Mouse (Mus musculus) forebrain, postnatal 0 days (tissue): Measurements from ENCODE around the gene Glb1l2. TPM values are rescaled to one million over a fixed set of nuclear protein-coding genes. Genes with fewer than 3 reads are reported as not detected.

Source experiments
- ATAC-seq: fragments of 200-750 bp; cut with Nextera tagmentation; 2 replicates; pipeline ENCODE4 v1.8.0; 2017; ENCODE audit warnings: mild to moderate bottlenecking, moderate library complexity
- DNase-seq: peaks from one replicate; pipeline ENCODE4 v3.0.0-alpha.2; 2015
- H3K27ac ChIP-seq: fragments of 300-500 bp; sonication (generic); 2 replicates; pipeline ENCODE4 v1.5.1; 2014; ENCODE audit warnings: low read depth, mild to moderate bottlenecking, antibody characterized with exemption, low read length, moderate library complexity, mixed read lengths
- H3K27me3 ChIP-seq: fragments of 300-500 bp; sonication (generic); 2 replicates; pipeline ENCODE4 v1.6.1; 2014; ENCODE audit warnings: mild to moderate bottlenecking, low read length, mixed read lengths; ENCODE audit not compliant: insufficient read depth
- H3K36me3 ChIP-seq: fragments of 300-500 bp; sonication (generic); 2 replicates; pipeline ENCODE4 v1.6.1; 2014; ENCODE audit warnings: mild to moderate bottlenecking, moderate library complexity; ENCODE audit not compliant: insufficient read depth
- H3K4me1 ChIP-seq: fragments of 300-500 bp; sonication (generic); 2 replicates; pipeline ENCODE4 v1.6.1; 2014; ENCODE audit warnings: antibody characterized with exemption; ENCODE audit not compliant: insufficient read depth
- H3K4me2 ChIP-seq: fragments of 300-500 bp; sonication (generic); 2 replicates; pipeline ENCODE4 v1.6.1; 2014; ENCODE audit warnings: low read depth, mild to moderate bottlenecking, moderate library complexity
- H3K4me3 ChIP-seq: fragments of 300-500 bp; sonication (generic); 2 replicates; pipeline ENCODE4 v1.5.1; 2014; ENCODE audit warnings: low read depth, low read length, mixed read lengths
- H3K9ac ChIP-seq: fragments of 300-500 bp; sonication (generic); 2 replicates; pipeline ENCODE4 v1.6.1; 2014; ENCODE audit warnings: mild to moderate bottlenecking
- H3K9me3 ChIP-seq: fragments of 300-500 bp; sonication (generic); 2 replicates; pipeline ENCODE4 v1.6.1; 2016; ENCODE audit warnings: low read length
- CTCF ChIP-seq: sonication (generic); IDR thresholded peaks from 2 replicates; pipeline ENCODE4 v1.5.1; 2016; ENCODE audit warnings: antibody characterized with exemption, control low read depth, low read depth
- WGBS: fragments of 180-500 bp; shearing (Covaris S2); extraction: QIAGEN DNeasy Blood & Tissue Kit; methylation state at CpG from one replicate; pipeline ENCODE4 v1.1.7; 2014; 5-methylcytosine and 5-hydroxymethylcytosine counted together
- polyA plus RNA-seq: library from polyadenylated mRNA; unstranded; fragments of >200 nt; fragmentation: Nextera tagmentation; extraction: Ambion mirVana; gene quantifications from 2 replicates; pipeline ENCODE4 v1.2.1, GENCODE M21; 2015
- total RNA-seq: library from RNA; depleted of rRNA; stranded (reverse); fragments of >200 nt; gene quantifications from 2 replicates; pipeline ENCODE4 v1.2.3, GENCODE M21; 2014

Gene Glb1l2
- total and polyA plus RNA-seq, 2 experiments from 2014 or later: 1.9 to 2.9 TPM

GRCm38 (mm10) chr9:26762477-26762876, 43.8 kb downstream of the Glb1l2 start:
- no peak for TF ChIP-seq CTCF
- 78% methylated on average over 6 of the region's 6 CpGs for WGBS
- no peaks in the 10 kb centered on the region for H3K4me1 ChIP-seq
- no peak overlapping the region for H3K9ac ChIP-seq
- no peaks in the 10 kb centered on the region for H3K9me3 ChIP-seq
- no peaks in the 10 kb centered on the region for H3K27me3 ChIP-seq
- H3K36me3 ChIP-seq: peaks cover 12% of the 10 kb centered on the region
- DNase-seq (no peak), ATAC-seq (no peak)
- no peak overlapping the region for H3K4me2 ChIP-seq
- H3K27ac ChIP-seq: no peak overlapping the region
- no peak overlapping the region for H3K4me3 ChIP-seq

- Histone ChIP-seq H3K4me2 (no peak overlapping the region), H3K9ac (no peak overlapping the region), H3K27me3 (no peaks in the 10 kb centered on the region), H3K4me1 (no peaks in the 10 kb centered on the region), H3K36me3 (peaks cover 30% of the 10 kb centered on the region), H3K9me3 (no peaks in the 10 kb centered on the region), H3K4me3 (no peak overlapping the region), H3K27ac (no peak overlapping the region)
- DNase-seq (no peak), ATAC-seq (no peak)
- TF ChIP-seq CTCF: no peak
- WGBS: 60% methylated on average over 5 of the region's 5 CpGs
Measured at GRCm38 (mm10) chr9:26760576-26760975, 45.7 kb downstream of the Glb1l2 start.

- Histone ChIP-seq H3K4me1 (no peaks in the 10 kb centered on the region), H3K27me3 (no peaks in the 10 kb centered on the region), H3K9me3 (no peaks in the 10 kb centered on the region), H3K27ac (no peak overlapping the region), H3K36me3 (peaks cover 34% of the 10 kb centered on the region), H3K4me2 (no peak overlapping the region), H3K9ac (no peak overlapping the region), H3K4me3 (no peak overlapping the region)
- ATAC-seq: peak; percentile 84
- TF ChIP-seq CTCF: peak; percentile 76
- DNase-seq: peak; percentile 75
- 27% methylated on average over 9 of the region's 9 CpGs for WGBS
Measured at GRCm38 (mm10) chr9:26760081-26760480, 46.2 kb downstream of the Glb1l2 start.

DNA sequence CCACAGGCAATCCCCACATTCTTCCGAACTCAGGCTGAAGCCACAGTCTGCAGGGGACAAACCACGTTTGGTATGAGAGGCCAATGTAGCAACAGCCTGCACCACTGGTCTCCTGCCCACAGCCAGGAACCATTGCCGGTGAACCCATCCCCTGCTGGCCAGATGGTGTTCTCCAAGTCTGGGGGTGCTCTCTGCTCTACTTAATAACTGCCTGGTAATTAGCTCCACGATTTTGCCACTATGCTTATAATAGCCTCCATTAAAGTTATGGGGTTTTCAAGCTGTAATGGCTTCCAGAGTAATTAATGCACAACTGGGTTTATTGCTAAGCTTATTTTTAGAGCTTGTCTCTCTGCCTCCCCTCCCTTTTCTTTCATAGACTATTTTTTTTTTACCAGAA, 57.4 kb downstream of the Glb1l2 start:
- Histone ChIP-seq H3K9me3 (no peaks in the 10 kb centered on the region), H3K27ac (no peak overlapping the region), H3K4me2 (no peak overlapping the region), H3K9ac (no peak overlapping the region), H3K4me3 (no peak overlapping the region), H3K4me1 (no peaks in the 10 kb centered on the region), H3K36me3 (peaks cover 18% of the 10 kb centered on the region), H3K27me3 (no peaks in the 10 kb centered on the region)
- TF ChIP-seq CTCF: no peak
- 66% methylated on average over 4 of the region's 4 CpGs for WGBS
- no peak for ATAC-seq
- DNase-seq: no peak

- Histone ChIP-seq H3K4me2 (no peak overlapping the region), H3K27ac (no peak overlapping the region), H3K9ac (no peak overlapping the region), H3K4me3 (no peak overlapping the region), H3K27me3 (no peaks in the 10 kb centered on the region), H3K36me3 (peaks cover 14% of the 10 kb centered on the region), H3K4me1 (no peaks in the 10 kb centered on the region), H3K9me3 (no peaks in the 10 kb centered on the region)
- TF ChIP-seq CTCF: no peak
- DNase-seq: no peak
- 9% methylated on average over 4 of the region's 4 CpGs for WGBS
- no peak for ATAC-seq
Measured at GRCm38 (mm10) chr9:26747121-26747520, 59.1 kb downstream of the Glb1l2 start.

DNA sequence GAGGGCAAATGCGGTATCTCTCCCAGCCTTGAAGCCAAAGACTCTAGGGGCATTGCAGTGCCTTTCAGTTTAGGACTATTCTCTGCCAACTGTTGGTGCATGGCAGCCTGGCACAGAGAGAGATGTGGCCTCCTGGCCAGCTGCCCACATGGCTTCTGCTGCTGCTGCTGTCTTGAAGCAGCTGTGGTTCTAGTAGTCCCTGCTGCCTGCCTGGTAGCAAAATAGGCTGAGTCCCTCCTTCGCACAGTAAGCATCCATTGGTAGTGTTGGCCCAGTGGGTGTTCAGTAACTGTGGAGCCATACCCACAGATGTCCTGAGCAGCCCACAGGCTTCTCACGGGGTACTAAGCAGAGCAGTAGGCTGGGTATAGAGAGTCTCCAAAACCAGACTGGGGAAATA, 63.5 kb downstream of the Glb1l2 start:
- no peak overlapping the region for H3K27ac ChIP-seq
- WGBS: 67% methylated on average over 3 of the region's 3 CpGs
- no peak overlapping the region for H3K4me2 ChIP-seq
- H3K4me3 ChIP-seq: no peak overlapping the region
- H3K9ac ChIP-seq: no peak overlapping the region
- no peaks in the 10 kb centered on the region for H3K27me3 ChIP-seq
- ATAC-seq (peak; percentile 48), DNase-seq (peak; percentile 35)
- H3K4me1 ChIP-seq: 0 out of 2 replicates have a peak, but pooled peaks cover 3% of the 10 kb centered on the region
- peaks cover 12% of the 10 kb centered on the region for H3K36me3 ChIP-seq
- TF ChIP-seq CTCF: no peak
- H3K9me3 ChIP-seq: no peaks in the 10 kb centered on the region

- Histone ChIP-seq H3K36me3 (peaks cover 12% of the 10 kb centered on the region), H3K27ac (no peak overlapping the region), H3K9ac (0 out of 2 replicates have a peak overlapping the region, but pooled peaks have one; percentile 18), H3K27me3 (no peaks in the 10 kb centered on the region), H3K4me3 (peak overlapping the region; percentile 25), H3K9me3 (no peaks in the 10 kb centered on the region), H3K4me2 (peak overlapping the region; percentile 85), H3K4me1 (peaks cover 29% of the 10 kb centered on the region)
- ATAC-seq (no peak), DNase-seq (peak; percentile 57)
- TF ChIP-seq CTCF: no peak
- 27% methylated on average over 5 of the region's 5 CpGs for WGBS
Measured at GRCm38 (mm10) chr9:26737116-26737515, 69.2 kb downstream of the Glb1l2 start.
